Mouse (Mus musculus) kidney, adult 18-20 months (tissue): ENCODE data around the gene Pcbp3.

Source experiments
- DNase-seq: peaks from one replicate; pipeline ENCODE4 v3.0.0; 2021

Gene Pcbp3

DNA sequence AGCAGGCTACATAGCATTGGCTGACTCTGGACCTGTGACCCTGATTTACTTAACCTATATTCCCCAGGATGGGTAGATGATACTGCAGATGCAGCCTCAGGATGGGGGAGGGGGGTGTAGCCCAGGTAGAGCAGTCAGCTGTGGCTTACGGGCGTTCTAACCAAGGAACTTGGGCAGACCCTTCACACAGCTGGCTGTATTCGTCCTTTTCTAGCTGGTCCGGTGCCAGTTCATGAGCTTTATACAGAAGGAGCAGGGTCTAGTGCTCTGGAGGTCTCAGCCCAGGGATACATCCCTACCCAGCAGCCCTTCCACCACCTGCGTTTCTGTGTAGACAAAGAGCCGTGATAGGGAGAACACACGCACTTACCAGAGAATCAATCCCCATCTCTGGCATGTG is 234.4 kb downstream of the Pcbp3 start:
- DNase-seq: no peak

- no peak for DNase-seq
Measured at GRCm38 (mm10) chr10:76726866-76727265, 234.8 kb downstream of the Pcbp3 start.

DNA sequence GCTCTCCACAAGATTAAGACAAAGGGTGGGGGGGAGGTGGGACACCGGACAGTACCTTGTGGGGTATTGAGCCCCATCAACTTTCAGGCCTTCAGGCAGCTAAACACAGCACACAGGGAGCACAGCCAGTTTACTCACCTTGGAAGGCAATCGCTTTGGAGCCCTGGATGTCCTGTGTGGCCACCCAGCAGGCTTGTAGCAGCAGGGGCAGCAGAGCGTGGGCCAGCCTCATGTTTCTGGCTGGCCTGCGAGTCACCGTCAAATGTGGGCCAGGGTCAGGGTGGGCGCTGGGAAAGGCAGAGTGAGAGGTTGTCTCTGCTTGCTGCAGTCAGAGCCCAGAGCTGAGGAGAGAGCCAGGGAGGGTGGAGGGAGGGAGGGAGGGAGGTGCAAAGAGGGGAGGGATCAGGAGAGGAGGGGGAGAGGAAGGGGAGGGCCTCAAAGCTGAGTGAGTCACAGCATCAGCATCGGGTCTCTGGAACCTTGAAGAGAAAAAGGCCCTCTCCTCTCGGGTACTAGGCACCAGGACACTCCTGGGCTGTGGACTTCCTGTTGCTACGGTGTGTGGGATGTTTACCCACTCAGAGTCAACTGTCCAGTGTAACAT is 235.9 kb downstream of the Pcbp3 start, which contains the start of gene Col6a1:
TSS of gene Col6a1 (minus strand) at position 487 of the 604 bp plus-strand sequence.
- peak; percentile 3 for DNase-seq

DNA sequence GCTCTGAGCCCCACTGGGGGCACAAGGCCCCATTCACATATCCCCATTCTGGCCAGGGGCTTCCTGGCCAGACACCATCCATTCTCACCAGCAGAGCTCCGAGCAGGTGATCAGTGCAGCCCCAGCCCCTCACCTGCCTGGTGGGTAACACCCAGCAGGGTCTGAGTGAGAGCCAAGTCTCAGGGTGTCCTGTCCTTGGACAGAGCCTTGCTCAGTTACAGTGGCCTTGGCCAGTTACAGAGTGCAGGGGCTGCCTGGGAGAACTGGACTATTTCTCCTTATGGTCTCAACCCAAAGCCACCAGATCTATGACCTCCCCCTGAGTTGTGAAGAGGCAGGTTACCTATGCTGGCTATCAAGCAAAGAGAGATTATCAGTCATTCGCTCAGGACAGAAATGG is 236.6 kb downstream of the Pcbp3 start:
- peak; percentile 1 for DNase-seq

GRCm38 (mm10) chr10:76724231-76724736 is 237.4 kb downstream of the Pcbp3 start:
- peak; percentile 1 for DNase-seq

DNA sequence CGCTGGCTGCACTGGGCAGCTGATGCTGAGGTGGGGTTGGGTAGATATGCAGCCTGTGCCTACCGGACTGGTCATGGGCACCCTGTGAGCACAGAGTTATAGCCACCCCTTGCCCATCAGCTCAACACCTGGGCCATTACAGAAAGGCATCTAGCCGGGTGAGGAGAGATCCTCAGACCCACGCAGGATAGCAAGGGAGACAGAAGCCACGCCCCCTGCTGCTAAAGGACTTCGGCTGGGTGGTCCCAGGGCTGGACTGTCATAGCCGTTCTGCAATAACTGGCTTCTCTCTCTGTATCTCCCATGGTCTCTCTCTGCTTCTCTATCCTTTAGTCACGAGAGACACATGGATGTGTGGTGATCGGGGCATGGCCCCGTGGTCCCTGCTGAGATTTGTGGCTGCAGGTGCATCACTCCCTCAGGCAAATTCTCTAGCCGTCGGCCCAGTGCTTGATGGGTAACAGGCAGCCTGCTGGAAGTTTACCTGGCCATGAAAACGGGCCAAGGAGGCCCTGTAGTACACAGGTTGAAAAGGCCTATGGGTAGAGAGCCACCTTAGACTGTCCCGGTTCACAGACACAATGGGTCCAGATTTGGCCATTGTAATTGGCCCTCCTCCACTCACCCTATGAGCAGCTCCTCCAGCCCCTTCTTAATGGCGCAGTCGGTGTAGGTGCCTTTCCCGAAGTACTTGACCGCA is 238.8 kb downstream of the Pcbp3 start:
- no peak for DNase-seq

GRCm38 (mm10) chr10:76721746-76722145 is 239.9 kb downstream of the Pcbp3 start:
- DNase-seq: no peak

DNA sequence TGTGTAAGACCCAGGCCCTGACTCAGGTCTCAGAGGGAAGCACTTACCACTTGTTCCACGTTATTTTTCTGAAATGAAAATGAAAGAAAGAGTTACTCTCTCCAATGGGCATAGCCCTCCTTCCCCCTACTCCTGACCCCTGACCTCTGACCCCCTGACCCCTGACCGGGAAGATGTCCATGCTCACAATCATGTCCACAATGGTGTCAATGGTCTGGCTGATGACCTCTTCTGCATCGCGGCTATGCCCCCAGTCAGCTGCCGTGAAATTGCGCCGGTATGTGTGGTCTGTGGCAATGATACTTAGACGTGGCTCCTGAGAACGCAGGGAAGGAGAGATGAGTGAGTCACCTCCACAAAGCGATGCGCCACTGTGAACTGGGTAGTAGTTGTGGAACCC is 240.5 kb downstream of the Pcbp3 start:
- DNase-seq: no peak

DNA sequence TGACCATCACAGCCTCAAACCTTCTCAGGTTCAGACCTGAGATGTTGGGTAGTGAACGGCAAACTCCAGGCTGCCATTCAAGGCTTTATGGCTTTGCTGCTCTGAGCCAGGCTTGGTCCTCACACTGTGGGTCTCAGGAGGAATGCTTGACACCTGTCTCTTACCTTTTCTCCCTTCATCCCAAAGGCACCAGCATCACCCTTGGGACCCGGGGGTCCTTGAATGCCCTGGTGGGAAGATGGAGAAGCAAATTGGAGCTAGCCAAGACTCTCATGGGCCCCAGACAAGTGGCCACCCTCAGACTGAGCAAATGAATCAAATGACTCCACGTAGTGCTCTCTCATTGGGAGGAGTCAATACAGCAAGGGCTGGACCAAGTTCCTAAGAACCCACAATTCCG is 244.1 kb downstream of the Pcbp3 start:
- DNase-seq: no peak

DNA sequence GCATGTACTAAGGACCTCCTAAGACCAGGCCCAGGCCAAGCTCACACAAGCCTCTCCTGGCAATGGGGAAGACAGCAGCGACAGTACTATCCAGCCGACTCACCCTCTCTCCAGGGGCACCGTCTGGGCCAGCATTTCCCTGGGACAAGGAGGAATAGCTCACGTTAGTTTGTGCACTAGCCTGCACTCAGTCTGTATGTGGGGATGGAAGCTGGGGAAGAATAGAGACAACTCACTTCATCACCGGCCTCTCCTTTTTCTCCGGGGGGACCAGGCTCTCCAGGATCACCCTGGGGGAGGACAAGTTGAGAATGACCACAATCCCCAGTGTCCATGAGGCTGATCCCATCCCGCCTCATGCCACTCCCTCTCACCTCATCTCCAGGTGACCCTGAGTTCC is 244.7 kb downstream of the Pcbp3 start:
- no peak for DNase-seq

GRCm38 (mm10) chr10:76714303-76714702 is 247.4 kb downstream of the Pcbp3 start:
- no peak for DNase-seq

DNA sequence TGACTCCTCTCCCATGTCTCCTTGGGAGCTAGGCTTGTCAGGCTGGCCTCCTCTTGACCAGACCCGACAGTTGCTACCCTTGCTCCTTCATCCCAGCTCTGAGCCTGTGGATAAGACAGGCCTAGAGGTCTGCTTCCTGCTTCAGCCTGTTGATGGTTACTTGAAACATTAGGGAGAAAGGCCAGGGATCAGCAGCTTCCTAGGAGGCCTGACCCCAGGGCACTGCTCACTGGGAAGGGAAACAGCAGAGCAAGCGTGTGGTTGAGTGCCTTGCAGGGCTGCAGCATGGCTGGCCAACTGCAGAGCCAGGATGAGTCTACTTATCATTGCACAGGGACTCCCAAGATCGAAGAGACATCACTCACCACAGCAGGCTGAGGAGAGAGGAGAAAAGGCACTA is 249.2 kb downstream of the Pcbp3 start:
- DNase-seq: no peak
